Mouse (Mus musculus): ENCODE measurements around the gene Taar7b. TPM values are rescaled to one million over a fixed set of nuclear protein-coding genes. Genes with fewer than 3 reads are reported as not detected.

The Taar7b gene
- polyA plus RNA-seq, 1 experiment from 2014 or later: not detected

GRCm38 (mm10) chr10:23993381-23993780 lies 6.4 kb upstream of the Taar7b start, which contains the start of gene Taar7a:
Gene Taar7a, minus strand, starts transcription at chr10:23993481.
- no peak within 1 kb of the TSS for H3K9ac ChIP-seq
- no peak within 1 kb of the TSS for H3K4me3 ChIP-seq
- H3K9me3 ChIP-seq: no peaks in the 10 kb centered on the region
- H3K4me2 ChIP-seq: no peak within 1 kb of the TSS
- WGBS: 83% methylated on average over 3 of the region's 3 CpGs
- no peaks in the 10 kb centered on the region for H3K4me1 ChIP-seq
- H3K36me3 ChIP-seq: no peaks in the 10 kb centered on the region
- ATAC-seq (ENCODE audit: borderline replicate concordance, extremely low read depth, low FRiP score, low TSS enrichment): no peak
- H3K27me3 ChIP-seq: no peaks in the 10 kb centered on the region
- no peak within 1 kb of the TSS for H3K27ac ChIP-seq

GRCm38 (mm10) chr10:24006442-24006841 lies 6.7 kb downstream of the Taar7b start:
- Histone ChIP-seq H3K4me3 (no peak overlapping the region), H3K4me2 (no peak overlapping the region), H3K4me1 (no peaks in the 10 kb centered on the region), H3K9me3 (no peaks in the 10 kb centered on the region), H3K36me3 (no peaks in the 10 kb centered on the region), H3K9ac (no peak overlapping the region), H3K27ac (no peak overlapping the region), H3K27me3 (no peaks in the 10 kb centered on the region)
- ATAC-seq (ENCODE audit: borderline replicate concordance, extremely low read depth, low FRiP score, low TSS enrichment): no peak
- 52% methylated on average over 1 of the region's 1 CpGs for WGBS

- Histone ChIP-seq H3K36me3 (no peaks in the 10 kb centered on the region), H3K4me3 (no peak overlapping the region), H3K27ac (no peak overlapping the region), H3K27me3 (no peaks in the 10 kb centered on the region), H3K4me1 (no peaks in the 10 kb centered on the region), H3K9ac (no peak overlapping the region), H3K4me2 (no peak overlapping the region), H3K9me3 (no peaks in the 10 kb centered on the region)
- ATAC-seq (ENCODE audit: borderline replicate concordance, extremely low read depth, low FRiP score, low TSS enrichment): no peak
- 29% methylated on average over 2 of the region's 2 CpGs for WGBS
Observed at GRCm38 (mm10) chr10:24007034-24007433, 7.3 kb downstream of the Taar7b start.

- 71% methylated on average over 1 of the region's 1 CpGs for WGBS
- ATAC-seq (ENCODE audit: borderline replicate concordance, extremely low read depth, low FRiP score, low TSS enrichment): no peak
- H3K36me3 ChIP-seq: no peaks in the 10 kb centered on the region
- no peaks in the 10 kb centered on the region for H3K27me3 ChIP-seq
- H3K27ac ChIP-seq: no peak overlapping the region
- no peak overlapping the region for H3K9ac ChIP-seq
- no peak overlapping the region for H3K4me2 ChIP-seq
- H3K4me3 ChIP-seq: no peak overlapping the region
- no peaks in the 10 kb centered on the region for H3K4me1 ChIP-seq
- H3K9me3 ChIP-seq: no peaks in the 10 kb centered on the region
Observed at GRCm38 (mm10) chr10:24008143-24008542, 8.4 kb downstream of the Taar7b start.

GRCm38 (mm10) chr10:24026922-24027321 lies 27.2 kb downstream of the Taar7b start, which contains the start of gene Taar7d:
Gene Taar7d, plus strand, starts transcription at chr10:24027222.
- no peaks in the 10 kb centered on the region for H3K36me3 ChIP-seq
- H3K9ac ChIP-seq: no peak within 1 kb of the TSS
- H3K27me3 ChIP-seq: no peaks in the 10 kb centered on the region
- no peak for ATAC-seq (ENCODE audit: borderline replicate concordance, extremely low read depth, low FRiP score, low TSS enrichment)
- no peak within 1 kb of the TSS for H3K27ac ChIP-seq
- no peaks in the 10 kb centered on the region for H3K4me1 ChIP-seq
- no peaks in the 10 kb centered on the region for H3K9me3 ChIP-seq
- no peak within 1 kb of the TSS for H3K4me3 ChIP-seq
- no peak within 1 kb of the TSS for H3K4me2 ChIP-seq

GRCm38 (mm10) chr10:24031347-24031746 lies 31.6 kb downstream of the Taar7b start:
- no peaks in the 10 kb centered on the region for H3K4me1 ChIP-seq
- no peak overlapping the region for H3K27ac ChIP-seq
- H3K9me3 ChIP-seq: no peaks in the 10 kb centered on the region
- no peak overlapping the region for H3K4me3 ChIP-seq
- H3K4me2 ChIP-seq: no peak overlapping the region
- H3K27me3 ChIP-seq: no peaks in the 10 kb centered on the region
- H3K36me3 ChIP-seq: no peaks in the 10 kb centered on the region
- no peak for ATAC-seq (ENCODE audit: borderline replicate concordance, extremely low read depth, low FRiP score, low TSS enrichment)
- no peak overlapping the region for H3K9ac ChIP-seq

- H3K4me3 ChIP-seq: no peak within 1 kb of the TSS
- no peak within 1 kb of the TSS for H3K4me2 ChIP-seq
- no peaks in the 10 kb centered on the region for H3K27me3 ChIP-seq
- no peak for ATAC-seq (ENCODE audit: borderline replicate concordance, extremely low read depth, low FRiP score, low TSS enrichment)
- H3K27ac ChIP-seq: no peak within 1 kb of the TSS
- H3K4me1 ChIP-seq: no peaks in the 10 kb centered on the region
- H3K9ac ChIP-seq: no peak within 1 kb of the TSS
- no peaks in the 10 kb centered on the region for H3K9me3 ChIP-seq
- no peaks in the 10 kb centered on the region for H3K36me3 ChIP-seq
- WGBS: 80% methylated on average over 2 of the region's 2 CpGs
Observed at GRCm38 (mm10) chr10:24037314-24037713, 37.6 kb downstream of the Taar7b start, which contains the start of gene Taar7e. Gene Taar7e, plus strand, starts transcription at chr10:24037614.

- no peak overlapping the region for H3K4me3 ChIP-seq
- H3K27ac ChIP-seq: no peak overlapping the region
- WGBS: 41% methylated on average over 2 of the region's 2 CpGs
- H3K9me3 ChIP-seq: no peaks in the 10 kb centered on the region
- no peaks in the 10 kb centered on the region for H3K36me3 ChIP-seq
- no peak overlapping the region for H3K9ac ChIP-seq
- no peak overlapping the region for H3K4me2 ChIP-seq
- no peaks in the 10 kb centered on the region for H3K27me3 ChIP-seq
- H3K4me1 ChIP-seq: no peaks in the 10 kb centered on the region
- no peak for ATAC-seq (ENCODE audit: borderline replicate concordance, extremely low read depth, low FRiP score, low TSS enrichment)
Observed at GRCm38 (mm10) chr10:24040120-24040869, 40.6 kb downstream of the Taar7b start.

- H3K36me3 ChIP-seq: no peaks in the 10 kb centered on the region
- H3K9me3 ChIP-seq: no peaks in the 10 kb centered on the region
- no peak within 1 kb of the TSS for H3K27ac ChIP-seq
- H3K27me3 ChIP-seq: no peaks in the 10 kb centered on the region
- no peak within 1 kb of the TSS for H3K9ac ChIP-seq
- ATAC-seq (ENCODE audit: borderline replicate concordance, extremely low read depth, low FRiP score, low TSS enrichment): no peak
- H3K4me1 ChIP-seq: no peaks in the 10 kb centered on the region
- no peak within 1 kb of the TSS for H3K4me3 ChIP-seq
- H3K4me2 ChIP-seq: no peak within 1 kb of the TSS
Observed at GRCm38 (mm10) chr10:24049210-24049609, 49.5 kb downstream of the Taar7b start, which contains the start of gene Taar7f. Gene Taar7f, plus strand, starts transcription at chr10:24049510.

Other genes starting within 250 kb of the Taar7b start
- gene Rps12, start 212.7 kb upstream of the Taar7b start, polyA plus RNA-seq (2015; fragmentation: Nextera tagmentation; extraction: Ambion mirVana): 166 and 180 TPM in 2 replicates
- 16.7 and 20.1 TPM in 2 replicates for gene Slc18b1, start 203.0 kb upstream of the Taar7b start, polyA plus RNA-seq (2015; fragmentation: Nextera tagmentation; extraction: Ambion mirVana)
- gene Vnn3, start 148.5 kb upstream of the Taar7b start, polyA plus RNA-seq (2015; fragmentation: Nextera tagmentation; extraction: Ambion mirVana): 0.16 and 0.18 TPM in 2 replicates
- gene Vnn1, start 105.3 kb upstream of the Taar7b start, polyA plus RNA-seq (2015; fragmentation: Nextera tagmentation; extraction: Ambion mirVana): 2.3 and 2.7 TPM in 2 replicates
- gene Taar1, start 79.6 kb upstream of the Taar7b start, polyA plus RNA-seq (2015; fragmentation: Nextera tagmentation; extraction: Ambion mirVana): not detected in 2 replicates
- gene Taar2, start 61.4 kb upstream of the Taar7b start, polyA plus RNA-seq (2015; fragmentation: Nextera tagmentation; extraction: Ambion mirVana): not detected in 2 replicates
- gene Taar3, start 50.4 kb upstream of the Taar7b start, polyA plus RNA-seq (2015; fragmentation: Nextera tagmentation; extraction: Ambion mirVana): not detected in 2 replicates
- gene Taar4, start 39.4 kb upstream of the Taar7b start, polyA plus RNA-seq (2015; fragmentation: Nextera tagmentation; extraction: Ambion mirVana): not detected in 2 replicates
- gene Taar5, start 29.2 kb upstream of the Taar7b start, polyA plus RNA-seq (2015; fragmentation: Nextera tagmentation; extraction: Ambion mirVana): not detected in 2 replicates
- gene Taar6, start 14.3 kb upstream of the Taar7b start, polyA plus RNA-seq (2015; fragmentation: Nextera tagmentation; extraction: Ambion mirVana): not detected in 2 replicates
- gene Taar7a, start 6.5 kb upstream of the Taar7b start, polyA plus RNA-seq (2015; fragmentation: Nextera tagmentation; extraction: Ambion mirVana): not detected in 2 replicates
- not detected in 2 replicates for gene Taar7d, start 27.3 kb downstream of the Taar7b start, polyA plus RNA-seq (2015; fragmentation: Nextera tagmentation; extraction: Ambion mirVana)
- gene Taar7e, start 37.7 kb downstream of the Taar7b start, polyA plus RNA-seq (2015; fragmentation: Nextera tagmentation; extraction: Ambion mirVana): not detected in 2 replicates
- gene Taar7f, start 49.6 kb downstream of the Taar7b start, polyA plus RNA-seq (2015; fragmentation: Nextera tagmentation; extraction: Ambion mirVana): not detected in 2 replicates
- gene Taar8a, start 76.6 kb downstream of the Taar7b start, polyA plus RNA-seq (2015; fragmentation: Nextera tagmentation; extraction: Ambion mirVana): not detected in 2 replicates
- gene Taar8b, start 92.4 kb downstream of the Taar7b start, polyA plus RNA-seq (2015; fragmentation: Nextera tagmentation; extraction: Ambion mirVana): not detected in 2 replicates
- not detected in 2 replicates for gene Taar8c, start 102.0 kb downstream of the Taar7b start, polyA plus RNA-seq (2015; fragmentation: Nextera tagmentation; extraction: Ambion mirVana)
- not detected in 2 replicates for gene Taar9, start 109.6 kb downstream of the Taar7b start, polyA plus RNA-seq (2015; fragmentation: Nextera tagmentation; extraction: Ambion mirVana)
- gene Stx7, start 149.4 kb downstream of the Taar7b start, polyA plus RNA-seq (2015; fragmentation: Nextera tagmentation; extraction: Ambion mirVana): 77.3 and 87.4 TPM in 2 replicates
- 6.6 and 6.7 TPM in 2 replicates for gene Moxd1, start 223.6 kb downstream of the Taar7b start, polyA plus RNA-seq (2015; fragmentation: Nextera tagmentation; extraction: Ambion mirVana)

Data from lung, embryonic 15.5 days (tissue).